Mouse (Mus musculus): ENCODE data around the gene Shld2. TPM values are rescaled to one million over a fixed set of nuclear protein-coding genes. Genes with fewer than 3 reads are reported as not detected.

Gene Shld2
- polyA plus RNA-seq, 1 experiment from 2014 or later: 8.2 TPM

- no peaks in the 10 kb centered on the region for H3K4me1 ChIP-seq (replicated peaks; ENCODE audit: control insufficient read depth, insufficient read depth, low read length)
- WGBS: 75% methylated on average over 4 of the region's 4 CpGs
- no peak overlapping the region for H3K4me2 ChIP-seq (replicated peaks)
- no peak overlapping the region for H3K27ac ChIP-seq
- H3K9ac ChIP-seq: no peak overlapping the region
- H3K27me3 ChIP-seq (ENCODE audit: control insufficient read depth, insufficient read depth, low read length): no peaks in the 10 kb centered on the region
- H3K4me3 ChIP-seq (replicated peaks; ENCODE audit: low read length): no peak overlapping the region
- DNase-seq (ENCODE audit: low spot score) (no peak), ATAC-seq (ENCODE audit: low FRiP score) (no peak)
- H3K36me3 ChIP-seq (replicated peaks; ENCODE audit: control insufficient read depth, insufficient read depth): no peaks in the 10 kb centered on the region
- H3K9me3 ChIP-seq (ENCODE audit: control insufficient read depth, low read length): no peaks in the 10 kb centered on the region
These were observed 13.3 kb downstream of the Shld2 start for GRCm38 (mm10) chr14:34297038-34297437.

DNA sequence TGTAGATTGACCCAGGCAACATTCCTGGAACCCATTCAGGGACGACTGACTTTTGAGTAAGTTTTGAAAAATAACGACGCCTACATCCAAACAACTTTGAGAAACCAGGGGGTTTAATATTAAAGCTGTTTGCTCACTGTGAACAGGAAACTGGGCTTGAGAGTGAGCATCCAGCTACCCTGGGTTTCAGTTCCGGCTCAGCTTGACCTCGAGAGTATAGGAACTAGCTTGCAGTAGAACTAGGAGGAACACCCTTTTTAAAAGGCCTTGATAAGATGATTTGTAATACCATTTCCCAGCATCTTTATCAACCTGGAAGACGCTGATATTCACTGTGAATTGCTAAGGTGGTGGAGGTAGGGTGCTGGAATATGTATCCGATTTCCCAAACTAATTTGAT lies 13.9 kb downstream of the Shld2 start:
- no peak for ATAC-seq (ENCODE audit: low FRiP score)
- Histone ChIP-seq H3K27ac (no peak overlapping the region), H3K4me3 (replicated peaks; ENCODE audit: low read length) (no peak overlapping the region), H3K4me2 (replicated peaks) (no peak overlapping the region), H3K4me1 (replicated peaks; ENCODE audit: control insufficient read depth, insufficient read depth, low read length) (no peaks in the 10 kb centered on the region), H3K9me3 (ENCODE audit: control insufficient read depth, low read length) (no peaks in the 10 kb centered on the region), H3K27me3 (ENCODE audit: control insufficient read depth, insufficient read depth, low read length) (no peaks in the 10 kb centered on the region), H3K9ac (no peak overlapping the region), H3K36me3 (replicated peaks; ENCODE audit: control insufficient read depth, insufficient read depth) (no peaks in the 10 kb centered on the region)
- 85% methylated on average over 7 of the region's 7 CpGs for WGBS
- no peak for DNase-seq (ENCODE audit: low spot score)

GRCm38 (mm10) chr14:34293641-34294040 lies 16.7 kb downstream of the Shld2 start:
- no peak for ATAC-seq (ENCODE audit: low FRiP score)
- no peak overlapping the region for H3K27ac ChIP-seq
- H3K4me2 ChIP-seq (replicated peaks): no peak overlapping the region
- H3K36me3 ChIP-seq (replicated peaks; ENCODE audit: control insufficient read depth, insufficient read depth): no peaks in the 10 kb centered on the region
- 84% methylated on average over 3 of the region's 3 CpGs for WGBS
- no peaks in the 10 kb centered on the region for H3K9me3 ChIP-seq (ENCODE audit: control insufficient read depth, low read length)
- no peaks in the 10 kb centered on the region for H3K4me1 ChIP-seq (replicated peaks; ENCODE audit: control insufficient read depth, insufficient read depth, low read length)
- no peak overlapping the region for H3K4me3 ChIP-seq (replicated peaks; ENCODE audit: low read length)
- no peak overlapping the region for H3K9ac ChIP-seq
- no peak for DNase-seq (ENCODE audit: low spot score)
- H3K27me3 ChIP-seq (ENCODE audit: control insufficient read depth, insufficient read depth, low read length): no peaks in the 10 kb centered on the region

GRCm38 (mm10) chr14:34290229-34290628 lies 20.1 kb downstream of the Shld2 start:
- H3K27ac ChIP-seq: no peak overlapping the region
- no peaks in the 10 kb centered on the region for H3K9me3 ChIP-seq (ENCODE audit: control insufficient read depth, low read length)
- no peaks in the 10 kb centered on the region for H3K27me3 ChIP-seq (ENCODE audit: control insufficient read depth, insufficient read depth, low read length)
- no peak overlapping the region for H3K4me3 ChIP-seq (replicated peaks; ENCODE audit: low read length)
- DNase-seq (ENCODE audit: low spot score): no peak
- no peak overlapping the region for H3K9ac ChIP-seq
- H3K4me1 ChIP-seq (replicated peaks; ENCODE audit: control insufficient read depth, insufficient read depth, low read length): no peaks in the 10 kb centered on the region
- no peaks in the 10 kb centered on the region for H3K36me3 ChIP-seq (replicated peaks; ENCODE audit: control insufficient read depth, insufficient read depth)
- no peak overlapping the region for H3K4me2 ChIP-seq (replicated peaks)
- ATAC-seq (ENCODE audit: low FRiP score): no peak
- 59% methylated on average over 1 of the region's 1 CpGs for WGBS

DNA sequence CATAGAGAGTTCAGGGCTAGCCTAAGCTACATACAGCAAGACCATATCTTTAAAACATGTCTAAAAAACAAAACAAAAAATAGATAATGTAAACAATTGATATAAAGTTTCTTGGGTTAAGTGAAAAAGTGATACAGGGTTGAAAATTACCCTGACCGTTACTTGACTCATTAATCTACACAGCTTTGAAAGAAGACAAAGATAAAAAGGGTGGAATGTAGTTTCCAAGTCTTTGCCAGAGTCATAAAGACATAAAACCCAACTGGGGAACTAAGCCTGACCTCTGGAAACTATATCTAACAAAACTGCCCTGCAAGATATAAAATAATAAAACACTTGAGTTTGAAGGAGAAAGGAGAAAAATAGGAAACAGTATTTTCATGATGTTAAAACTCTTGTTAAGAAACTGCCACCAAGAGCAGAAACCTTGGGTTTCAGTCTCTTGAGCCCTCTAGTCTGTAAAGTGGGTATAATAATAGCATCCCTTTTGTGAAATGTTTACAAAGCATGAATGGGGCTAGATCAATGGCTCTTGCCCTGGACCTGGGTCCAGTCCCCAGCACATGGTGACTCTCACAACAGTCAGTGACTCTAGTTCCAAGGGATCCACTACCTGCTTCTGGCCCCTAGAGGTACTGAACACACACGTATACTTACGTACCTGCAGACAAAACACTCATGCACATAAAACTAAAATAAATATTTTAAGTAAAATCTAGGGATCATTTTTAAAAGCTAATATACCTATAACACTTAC lies 20.9 kb downstream of the Shld2 start:
- Histone ChIP-seq H3K36me3 (replicated peaks; ENCODE audit: control insufficient read depth, insufficient read depth) (no peaks in the 10 kb centered on the region), H3K4me2 (replicated peaks) (no peak overlapping the region), H3K27ac (no peak overlapping the region), H3K27me3 (ENCODE audit: control insufficient read depth, insufficient read depth, low read length) (no peaks in the 10 kb centered on the region), H3K4me3 (replicated peaks; ENCODE audit: low read length) (no peak overlapping the region), H3K9ac (no peak overlapping the region), H3K4me1 (replicated peaks; ENCODE audit: control insufficient read depth, insufficient read depth, low read length) (no peaks in the 10 kb centered on the region), H3K9me3 (ENCODE audit: control insufficient read depth, low read length) (no peaks in the 10 kb centered on the region)
- 89% methylated on average over 3 of the region's 3 CpGs for WGBS
- DNase-seq (ENCODE audit: low spot score) (no peak), ATAC-seq (ENCODE audit: low FRiP score) (no peak)

GRCm38 (mm10) chr14:34288396-34288795 lies 21.9 kb downstream of the Shld2 start:
- Histone ChIP-seq H3K36me3 (replicated peaks; ENCODE audit: control insufficient read depth, insufficient read depth) (no peaks in the 10 kb centered on the region), H3K9ac (no peak overlapping the region), H3K4me2 (replicated peaks) (no peak overlapping the region), H3K4me3 (replicated peaks; ENCODE audit: low read length) (no peak overlapping the region), H3K4me1 (replicated peaks; ENCODE audit: control insufficient read depth, insufficient read depth, low read length) (no peaks in the 10 kb centered on the region), H3K9me3 (ENCODE audit: control insufficient read depth, low read length) (no peaks in the 10 kb centered on the region), H3K27ac (no peak overlapping the region), H3K27me3 (ENCODE audit: control insufficient read depth, insufficient read depth, low read length) (no peaks in the 10 kb centered on the region)
- WGBS: 79% methylated on average over 2 of the region's 2 CpGs
- no peak for DNase-seq (ENCODE audit: low spot score)
- ATAC-seq (ENCODE audit: low FRiP score): no peak

DNA sequence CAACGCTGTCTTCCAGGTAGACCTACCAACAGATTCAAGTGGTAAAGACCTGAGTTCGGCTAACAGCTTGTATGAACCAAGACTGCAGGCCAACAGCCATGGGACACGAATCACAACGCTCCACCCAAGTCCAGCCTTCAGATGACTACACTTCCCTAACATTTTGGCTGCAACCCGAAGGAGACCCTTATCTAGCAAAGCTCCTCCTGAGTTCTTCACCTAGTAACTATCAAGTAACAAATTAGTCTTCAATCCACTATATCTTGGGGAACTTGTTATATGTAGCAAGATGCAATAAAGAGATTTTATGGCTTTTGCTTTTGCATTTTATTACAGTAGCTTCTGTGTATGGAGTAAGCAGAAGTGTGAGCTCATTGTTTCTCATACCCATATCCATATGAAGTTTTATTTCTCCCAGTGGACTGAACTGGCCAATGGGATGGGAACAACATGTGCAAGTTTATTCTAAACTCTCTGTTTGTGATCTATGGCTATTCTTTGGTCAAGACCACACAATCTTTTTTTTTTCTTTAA lies 28.5 kb downstream of the Shld2 start:
- no peaks in the 10 kb centered on the region for H3K4me1 ChIP-seq (replicated peaks; ENCODE audit: control insufficient read depth, insufficient read depth, low read length)
- no peak overlapping the region for H3K9ac ChIP-seq
- ATAC-seq (ENCODE audit: low FRiP score) (no peak), DNase-seq (ENCODE audit: low spot score) (no peak)
- 95% methylated on average over 5 of the region's 5 CpGs for WGBS
- no peak overlapping the region for H3K4me3 ChIP-seq (replicated peaks; ENCODE audit: low read length)
- H3K27me3 ChIP-seq (ENCODE audit: control insufficient read depth, insufficient read depth, low read length): no peaks in the 10 kb centered on the region
- no peaks in the 10 kb centered on the region for H3K36me3 ChIP-seq (replicated peaks; ENCODE audit: control insufficient read depth, insufficient read depth)
- no peak overlapping the region for H3K4me2 ChIP-seq (replicated peaks)
- H3K27ac ChIP-seq: no peak overlapping the region
- no peaks in the 10 kb centered on the region for H3K9me3 ChIP-seq (ENCODE audit: control insufficient read depth, low read length)

DNA sequence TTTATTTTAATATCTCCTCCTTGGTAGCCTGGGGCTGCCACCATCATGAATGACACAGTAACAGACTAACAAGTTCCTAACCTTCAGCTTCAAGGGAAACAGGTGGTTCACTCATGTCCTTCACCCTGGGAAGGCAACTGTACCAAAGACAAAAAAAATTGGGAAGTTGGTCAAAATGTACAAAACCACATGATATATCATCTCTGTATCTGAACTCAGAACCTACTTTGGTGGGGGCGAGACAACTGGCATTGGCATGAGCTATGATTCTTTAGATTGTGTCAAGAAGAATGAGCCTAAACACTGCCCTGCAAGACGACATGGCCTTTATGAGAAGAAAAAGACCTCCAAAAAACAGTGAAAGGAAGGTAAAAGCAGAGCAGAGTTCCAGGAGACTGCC lies 29.5 kb downstream of the Shld2 start:
- Histone ChIP-seq H3K4me3 (replicated peaks; ENCODE audit: low read length) (no peak overlapping the region), H3K9ac (no peak overlapping the region), H3K9me3 (ENCODE audit: control insufficient read depth, low read length) (no peaks in the 10 kb centered on the region), H3K27me3 (ENCODE audit: control insufficient read depth, insufficient read depth, low read length) (no peaks in the 10 kb centered on the region), H3K36me3 (replicated peaks; ENCODE audit: control insufficient read depth, insufficient read depth) (no peaks in the 10 kb centered on the region), H3K4me1 (replicated peaks; ENCODE audit: control insufficient read depth, insufficient read depth, low read length) (no peaks in the 10 kb centered on the region), H3K27ac (no peak overlapping the region), H3K4me2 (replicated peaks) (no peak overlapping the region)
- ATAC-seq (ENCODE audit: low FRiP score) (no peak), DNase-seq (ENCODE audit: low spot score) (no peak)
- WGBS: 80% methylated on average over 2 of the region's 2 CpGs

GRCm38 (mm10) chr14:34279726-34280125 lies 30.6 kb downstream of the Shld2 start:
- Histone ChIP-seq H3K9ac (no peak overlapping the region), H3K27ac (no peak overlapping the region), H3K4me3 (replicated peaks; ENCODE audit: low read length) (no peak overlapping the region), H3K9me3 (ENCODE audit: control insufficient read depth, low read length) (no peaks in the 10 kb centered on the region), H3K4me2 (replicated peaks) (no peak overlapping the region), H3K4me1 (replicated peaks; ENCODE audit: control insufficient read depth, insufficient read depth, low read length) (no peaks in the 10 kb centered on the region), H3K36me3 (replicated peaks; ENCODE audit: control insufficient read depth, insufficient read depth) (no peaks in the 10 kb centered on the region), H3K27me3 (ENCODE audit: control insufficient read depth, insufficient read depth, low read length) (no peaks in the 10 kb centered on the region)
- DNase-seq (ENCODE audit: low spot score) (no peak), ATAC-seq (ENCODE audit: low FRiP score) (no peak)
- WGBS: 83% methylated on average over 4 of the region's 4 CpGs

DNA sequence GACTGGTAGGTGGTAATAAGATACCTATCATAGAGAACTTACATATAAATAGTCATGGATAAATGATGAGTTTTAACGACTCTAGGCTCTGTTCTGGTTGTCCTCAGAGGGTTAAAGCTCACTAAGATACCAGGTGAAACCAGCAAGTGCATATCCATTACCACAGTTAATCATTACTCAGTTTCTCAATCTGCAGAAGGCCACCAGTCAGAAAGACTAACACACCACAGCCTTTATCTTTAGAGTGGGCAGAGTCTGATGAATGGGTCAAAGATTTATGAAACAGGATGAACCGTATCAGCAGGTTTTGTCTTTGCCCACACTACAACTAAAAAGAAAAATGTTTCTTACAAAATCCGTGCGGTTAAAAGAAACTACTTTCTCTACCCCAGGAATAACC lies 35.1 kb downstream of the Shld2 start:
- Histone ChIP-seq H3K4me2 (replicated peaks) (no peak overlapping the region), H3K9me3 (ENCODE audit: control insufficient read depth, low read length) (no peaks in the 10 kb centered on the region), H3K4me1 (replicated peaks; ENCODE audit: control insufficient read depth, insufficient read depth, low read length) (no peaks in the 10 kb centered on the region), H3K9ac (no peak overlapping the region), H3K27me3 (ENCODE audit: control insufficient read depth, insufficient read depth, low read length) (no peaks in the 10 kb centered on the region), H3K4me3 (replicated peaks; ENCODE audit: low read length) (no peak overlapping the region), H3K36me3 (replicated peaks; ENCODE audit: control insufficient read depth, insufficient read depth) (no peaks in the 10 kb centered on the region), H3K27ac (no peak overlapping the region)
- 92% methylated on average over 4 of the region's 4 CpGs for WGBS
- no peak for ATAC-seq (ENCODE audit: low FRiP score)
- no peak for DNase-seq (ENCODE audit: low spot score)
